Mouse (Mus musculus) common myeloid progenitor, adult 5-6 weeks (primary cell): ENCODE data around the gene Prdx5. TPM values are rescaled to one million over a fixed set of nuclear protein-coding genes. Genes with fewer than 3 reads are reported as not detected.

Experiments
- ATAC-seq: replicated peaks from 2 replicates; pipeline ENCODE4 v1.8.0; 2016; ENCODE audit warnings: low read depth, mild to moderate bottlenecking, moderate TSS enrichment, inconsistent platforms; ENCODE audit not compliant: poor library complexity, severe bottlenecking
- total RNA-seq: library from RNA; stranded (forward); fragments of 200-1000, 187-1606 nt; gene quantifications from 2 replicates; pipeline ENCODE4 v1.2.3, GENCODE M21; 2017

Gene Prdx5
- total RNA-seq, 1 experiment from 2014 or later = 139 TPM

GRCm38 (mm10) chr19:6920741-6921636 is 11.1 kb upstream of the Prdx5 start:
- ATAC-seq = no peak

GRCm38 (mm10) chr19:6919876-6920740 is 10.2 kb upstream of the Prdx5 start:
- no peak for ATAC-seq

DNA sequence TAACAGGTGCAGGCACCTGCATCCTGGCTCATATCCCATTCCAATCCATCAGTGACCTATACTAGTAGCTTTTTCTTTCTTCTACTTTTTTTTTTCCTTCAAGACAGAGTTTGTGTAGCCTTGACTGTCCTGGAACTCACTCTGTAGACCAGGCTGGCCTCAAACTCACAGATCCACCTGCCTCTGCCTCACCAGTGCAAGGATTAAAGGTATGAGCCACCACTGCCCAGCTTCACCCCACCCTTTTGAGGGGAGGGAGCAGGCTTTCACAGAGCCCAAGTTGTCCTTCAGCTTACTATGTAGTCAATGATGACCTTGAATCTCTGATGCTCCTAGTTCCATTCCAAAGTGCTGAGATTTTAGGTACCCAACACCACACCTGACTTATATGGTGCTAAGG is 9.5 kb upstream of the Prdx5 start:
- ATAC-seq = no peak

DNA sequence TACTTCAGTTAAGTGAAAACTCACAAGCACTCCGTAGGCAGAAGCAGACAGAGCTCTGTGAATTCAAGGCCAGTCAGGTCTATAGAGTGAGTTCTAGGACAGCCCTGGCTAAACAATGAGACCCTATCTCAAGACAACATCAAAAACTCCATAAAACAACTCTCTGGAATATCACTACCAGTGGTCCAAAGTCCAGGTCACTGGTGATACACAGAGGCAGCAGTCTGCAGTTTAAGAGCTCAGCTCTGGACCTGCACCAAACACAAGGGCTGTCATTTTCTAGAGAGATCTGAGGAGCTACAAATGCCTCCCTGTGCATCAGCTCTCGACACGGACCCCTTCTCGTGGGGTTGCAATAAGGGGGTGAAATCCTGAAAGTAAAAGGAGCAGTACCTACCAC is 8.4 kb upstream of the Prdx5 start:
- ATAC-seq = no peak

- ATAC-seq = no peak
Measured at GRCm38 (mm10) chr19:6916496-6916895, 6.6 kb upstream of the Prdx5 start.

DNA sequence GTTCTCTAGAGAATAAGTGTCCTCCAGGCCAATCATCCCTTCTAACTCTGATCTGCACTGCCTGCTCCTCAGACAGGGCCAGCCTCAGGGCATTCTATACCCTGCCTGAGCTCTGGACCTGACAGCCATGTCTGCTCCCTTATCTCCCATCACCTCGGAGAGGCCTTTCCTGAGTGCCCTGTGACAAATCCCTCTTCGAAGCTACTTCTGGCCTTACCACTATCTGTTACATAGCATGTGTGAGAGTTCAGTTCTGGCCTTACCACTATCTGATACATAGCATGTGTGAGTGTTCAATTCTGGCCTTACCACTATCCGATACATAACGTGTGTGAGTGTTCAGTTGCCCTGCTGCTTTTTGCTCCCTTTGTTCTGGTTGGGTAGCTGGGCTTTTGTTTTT is 5.4 kb upstream of the Prdx5 start:
- ATAC-seq = no peak

DNA sequence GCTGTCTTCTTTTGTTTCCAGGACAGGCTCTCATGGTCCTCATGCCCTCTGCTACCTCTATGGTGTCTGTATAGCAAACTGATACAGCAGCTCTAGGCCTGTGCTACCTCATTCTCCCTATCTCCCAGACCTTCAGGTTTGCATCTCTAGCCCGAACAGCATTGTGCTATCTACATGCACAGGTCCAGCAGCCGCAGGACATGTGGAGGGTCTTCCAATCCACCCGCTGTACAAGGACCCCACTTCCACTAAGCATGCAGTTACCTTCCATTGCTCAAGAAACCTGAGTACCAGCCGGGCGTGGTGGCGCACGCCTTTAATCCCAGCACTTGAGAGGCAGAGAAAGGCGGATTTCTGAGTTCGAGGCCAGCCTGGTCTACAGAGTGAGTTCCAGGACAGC is 4.6 kb upstream of the Prdx5 start:
- no peak for ATAC-seq

GRCm38 (mm10) chr19:6913991-6914390 is 4.1 kb upstream of the Prdx5 start:
- ATAC-seq = no peak

- ATAC-seq = no peak
Measured at GRCm38 (mm10) chr19:6913036-6913435, 3.1 kb upstream of the Prdx5 start.

- ATAC-seq = no peak
Measured at GRCm38 (mm10) chr19:6912205-6912970, 2.5 kb upstream of the Prdx5 start.

- no peak for ATAC-seq
Measured at GRCm38 (mm10) chr19:6911101-6912074, 1.5 kb upstream of the Prdx5 start.

DNA sequence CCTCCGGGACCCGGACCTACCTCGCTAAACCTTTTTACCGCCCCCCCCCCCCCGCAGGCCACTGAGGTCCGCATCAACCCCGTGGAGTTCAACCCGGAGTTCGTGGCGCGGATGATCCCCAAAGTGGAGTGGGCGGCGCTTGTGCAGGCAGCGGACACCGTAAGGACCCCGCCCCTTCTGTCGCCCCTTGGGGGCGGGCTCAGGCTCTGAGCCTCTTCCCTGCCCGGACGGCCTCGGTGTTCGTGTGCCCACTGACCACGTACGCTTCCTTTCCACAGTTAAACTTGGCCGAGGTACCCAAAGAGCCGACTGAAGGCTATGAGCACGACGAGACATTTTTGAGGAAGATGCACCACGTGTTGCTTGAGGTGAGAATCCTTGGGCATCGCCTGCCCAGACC is 400 bp upstream of the Prdx5 start:
- peak; percentile 56 for ATAC-seq

- no peak for ATAC-seq
Measured at GRCm38 (mm10) chr19:6909021-6909420, 885 bp downstream of the Prdx5 start.

DNA sequence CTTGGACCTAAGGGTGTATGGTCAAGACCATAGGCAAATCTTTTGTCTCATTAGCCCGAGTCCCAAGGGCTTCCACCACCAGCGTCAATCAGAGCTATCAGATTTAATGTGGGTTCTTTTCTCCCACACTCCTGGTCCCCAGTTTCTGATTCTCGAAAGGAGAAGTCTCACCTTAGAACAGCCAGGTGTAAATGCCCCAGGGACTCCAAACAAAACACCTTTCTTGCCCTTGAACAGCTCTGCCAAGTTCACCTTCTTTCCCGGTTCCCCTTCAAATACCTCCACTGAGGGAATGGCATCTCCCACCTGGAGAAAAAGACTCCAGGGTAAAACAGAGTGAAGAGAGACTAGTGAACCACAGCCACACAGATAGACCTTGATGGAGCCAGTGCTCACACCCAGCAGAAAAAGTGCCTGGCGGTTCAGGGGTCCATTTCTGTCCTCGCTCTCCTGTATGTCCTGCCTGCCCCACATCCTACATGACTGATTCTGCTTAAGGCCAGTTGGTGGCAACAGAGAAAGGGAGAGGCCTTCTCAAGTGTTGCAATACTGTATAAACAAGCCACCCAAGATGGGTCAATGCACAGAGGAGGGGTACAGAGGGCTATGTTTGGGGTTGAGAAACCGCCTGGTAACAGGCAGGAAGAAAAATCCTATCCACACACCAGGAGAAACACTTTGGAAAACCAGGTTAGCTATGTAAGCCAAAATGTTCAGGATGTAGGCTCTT is 1.9 kb downstream of the Prdx5 start:
- no peak for ATAC-seq

- ATAC-seq = no peak
Measured at GRCm38 (mm10) chr19:6907094-6907493, 2.8 kb downstream of the Prdx5 start.

DNA sequence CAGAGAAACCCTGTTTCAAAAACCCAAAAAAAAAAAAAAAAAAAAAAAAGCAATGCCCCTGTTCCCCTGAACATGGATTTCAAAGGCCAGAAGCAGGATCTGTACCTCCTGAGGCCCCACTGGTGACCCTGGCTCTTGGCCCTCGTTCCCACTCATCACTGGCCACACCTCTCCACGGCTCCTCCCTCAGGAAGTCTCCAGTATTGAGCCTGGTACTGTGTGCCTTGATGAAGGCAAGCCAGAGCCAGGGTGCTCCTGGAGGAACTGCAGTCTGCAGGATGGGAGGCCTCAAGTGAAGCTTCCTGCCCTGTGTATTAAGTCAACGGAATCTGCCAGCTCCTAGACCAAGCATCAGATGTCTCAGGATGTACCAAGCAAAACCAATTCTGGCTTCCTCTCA is 3.7 kb downstream of the Prdx5 start:
- ATAC-seq = no peak

DNA sequence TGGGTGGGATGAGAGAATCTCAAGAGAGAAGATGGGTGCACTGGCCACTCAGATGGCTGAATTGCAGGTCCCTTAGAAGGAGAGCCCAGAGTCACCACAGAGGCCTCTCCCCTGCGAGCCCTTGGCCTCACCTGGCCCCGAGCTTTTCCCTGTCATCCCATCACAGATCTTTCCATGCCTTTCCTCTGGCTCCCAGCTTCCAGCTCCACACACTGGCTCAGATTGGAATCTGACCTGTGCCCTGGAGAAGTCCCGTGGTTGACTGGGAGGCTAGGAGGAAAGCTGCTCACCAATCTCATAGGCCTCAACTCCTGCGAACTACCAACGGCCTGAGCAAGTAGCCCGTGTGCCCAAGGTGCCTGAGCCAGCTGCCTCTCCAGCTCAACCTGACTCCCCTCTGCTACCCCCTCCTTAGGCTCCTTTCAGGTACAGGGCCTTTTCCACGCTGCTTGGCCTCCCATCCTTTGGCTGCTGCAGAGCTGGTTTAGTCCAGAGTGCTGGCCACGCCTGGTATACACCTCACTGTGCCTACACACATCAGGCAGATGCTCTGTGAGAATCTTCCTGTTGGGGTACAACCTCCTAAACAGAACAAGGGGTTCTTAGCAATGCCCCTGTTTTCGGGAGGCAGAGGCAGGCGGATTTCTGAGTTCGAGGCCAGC is 4.3 kb downstream of the Prdx5 start:
- ATAC-seq = no peak

DNA sequence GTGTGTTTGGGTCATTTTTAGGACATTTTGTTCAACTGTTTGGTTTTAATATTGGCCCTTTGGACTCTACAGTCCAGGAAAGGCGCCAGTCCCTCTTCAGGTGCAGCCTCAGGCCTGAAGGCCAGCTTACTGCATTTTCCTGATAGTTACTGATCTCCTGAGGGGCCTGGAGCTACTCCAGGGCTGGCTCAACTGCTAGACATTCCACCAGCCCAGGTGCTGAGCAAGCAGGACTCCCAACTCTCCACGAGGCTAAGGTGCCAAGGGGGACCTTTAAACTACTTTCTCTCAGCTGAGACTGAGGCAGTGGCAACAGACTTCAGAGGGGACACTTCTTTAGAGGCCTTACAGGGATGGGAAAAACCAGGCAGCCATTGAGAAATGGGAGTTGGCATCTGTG is 5.1 kb downstream of the Prdx5 start:
- ATAC-seq = no peak
